Mouse (Mus musculus) C2C12 (cell line): Measurements from ENCODE around the gene Ptbp1. TPM values are rescaled to one million over a fixed set of nuclear protein-coding genes. Genes with fewer than 3 reads are reported as not detected.

Experiments
- H3K27me3 ChIP-seq: one replicate; pipeline ENCODE4 v1.6.1; 2011; ENCODE audit not compliant: control insufficient read depth, insufficient read depth, insufficient read length
- H3K36me3 ChIP-seq: one replicate; pipeline ENCODE4 v1.6.1; 2011; ENCODE audit not compliant: control insufficient read depth, insufficient read depth
- H3K4me3 ChIP-seq: one replicate; pipeline ENCODE4 v1.5.1; 2011; ENCODE audit warnings: mild to moderate bottlenecking, control low read depth; ENCODE audit not compliant: poor library complexity, insufficient read depth, severe bottlenecking
- H3K79me2 ChIP-seq: one replicate; pipeline ENCODE4 v1.6.1; 2011; ENCODE audit not compliant: control insufficient read depth, insufficient read depth
- H3K79me3 ChIP-seq: one replicate; pipeline ENCODE4 v1.6.1; 2011; ENCODE audit warnings: low read depth, control low read depth
- H3ac ChIP-seq: one replicate; pipeline ENCODE3; 2011; ENCODE audit warnings: low read depth; ENCODE audit not compliant: control insufficient read depth, insufficient read length
- CEBPB ChIP-seq: IDR thresholded peaks from one replicate; pipeline ENCODE4 v1.6.1; 2011; ENCODE audit warnings: low read depth, mild to moderate bottlenecking, control low read depth, moderate library complexity
- CTCF ChIP-seq: IDR thresholded peaks from one replicate; pipeline ENCODE4 v1.5.1; 2011; ENCODE audit not compliant: control insufficient read depth, insufficient read depth, insufficient read length
- FOSL1 ChIP-seq: IDR thresholded peaks from one replicate; pipeline ENCODE4 v1.8.0; 2011; ENCODE audit warnings: mild to moderate bottlenecking, low read length; ENCODE audit not compliant: poor library complexity, insufficient read depth, severe bottlenecking
- MAX ChIP-seq: IDR thresholded peaks from one replicate; pipeline ENCODE4 v1.6.1; 2011; ENCODE audit warnings: mild to moderate bottlenecking, control low read depth
- MYOD1 ChIP-seq: IDR thresholded peaks from one replicate; pipeline ENCODE4 v1.6.1; 2011; ENCODE audit warnings: low read depth; ENCODE audit not compliant: control insufficient read depth, insufficient read length
- MYOG ChIP-seq: IDR thresholded peaks from one replicate; pipeline ENCODE4 v1.6.1; 2011; ENCODE audit not compliant: control insufficient read depth, insufficient read length; ENCODE audit errors: extremely low read depth
- USF1 ChIP-seq: IDR thresholded peaks from one replicate; pipeline ENCODE4 v1.6.1; 2011; ENCODE audit warnings: low read depth, mild to moderate bottlenecking, control low read depth, moderate library complexity
- polyA plus RNA-seq: library from polyadenylated mRNA; unstranded; fragments of >200 nt; fragmentation: generic; extraction: Trizol; gene quantifications from one replicate; pipeline ENCODE4 v1.2.1, GENCODE M21; 2012; ENCODE audit warnings: missing spikeins

Gene Ptbp1
- polyA plus RNA-seq, 1 experiment = 345 TPM

GRCm38 (mm10) chr10:79853392-79853791 lies 835 bp upstream of the Ptbp1 start:
- peak overlapping the region; percentile 55 for H3K4me3 ChIP-seq
- no peaks in the 10 kb centered on the region for H3K27me3 ChIP-seq
- TF ChIP-seq FOSL1 (no peak), CEBPB (no peak), USF1 (no peak), CTCF (no peak), MAX (no peak), MYOD1 (no peak), MYOG (no peak)
- peaks cover 60% of the 10 kb centered on the region for H3K79me2 ChIP-seq
- H3K36me3 ChIP-seq = peaks cover 27% of the 10 kb centered on the region
- H3K79me3 ChIP-seq = peaks cover 46% of the 10 kb centered on the region
- H3ac ChIP-seq = peak overlapping the region; percentile 85

GRCm38 (mm10) chr10:79854801-79855541 lies 744 bp downstream of the Ptbp1 start:
- Histone ChIP-seq H3K79me3 (peaks cover 62% of the 10 kb centered on the region), H3K4me3 (peak overlapping the region; percentile 87), H3ac (peak overlapping the region; percentile 93), H3K27me3 (no peaks in the 10 kb centered on the region), H3K79me2 (peaks cover 75% of the 10 kb centered on the region), H3K36me3 (peaks cover 43% of the 10 kb centered on the region)
- no peak for TF ChIP-seq CTCF
- TF ChIP-seq FOSL1 = no peak
- no peak for TF ChIP-seq MYOG
- no peak for TF ChIP-seq MAX
- TF ChIP-seq CEBPB = no peak
- TF ChIP-seq USF1 = no peak
- TF ChIP-seq MYOD1 = no peak

- TF ChIP-seq CTCF = no peak
- no peak for TF ChIP-seq MYOD1
- TF ChIP-seq USF1 = no peak
- Histone ChIP-seq H3ac (peak overlapping the region; percentile 93), H3K36me3 (peaks cover 50% of the 10 kb centered on the region)
Measured at GRCm38 (mm10) chr10:79855558-79856184, 1.4 kb downstream of the Ptbp1 start.

GRCm38 (mm10) chr10:79856280-79856679 lies 2.1 kb downstream of the Ptbp1 start:
- Histone ChIP-seq H3K36me3 (peaks cover 56% of the 10 kb centered on the region), H3ac (peak overlapping the region; percentile 81), H3K79me2 (peaks cover 88% of the 10 kb centered on the region), H3K79me3 (peaks cover 71% of the 10 kb centered on the region), H3K4me3 (peak overlapping the region; percentile 87), H3K27me3 (no peaks in the 10 kb centered on the region)
- no peak for TF ChIP-seq CEBPB

More at GRCm38 (mm10) chr10:79855558-79856184, 1.4 kb downstream of the Ptbp1 start:
- Histone ChIP-seq H3K27me3 (no peaks in the 10 kb centered on the region), H3K79me2 (peaks cover 82% of the 10 kb centered on the region), H3K4me3 (peak overlapping the region; percentile 87), H3K79me3 (peaks cover 69% of the 10 kb centered on the region)

GRCm38 (mm10) chr10:79856704-79857451 lies 2.7 kb downstream of the Ptbp1 start:
- H3K79me3 ChIP-seq = peaks cover 76% of the 10 kb centered on the region
- peak overlapping the region; percentile 81 for H3ac ChIP-seq
- H3K79me2 ChIP-seq = peaks cover 88% of the 10 kb centered on the region
- H3K27me3 ChIP-seq = no peaks in the 10 kb centered on the region
- H3K4me3 ChIP-seq = peak overlapping the region; percentile 87
- no peak for TF ChIP-seq USF1
- no peak for TF ChIP-seq CTCF
- H3K36me3 ChIP-seq = peaks cover 62% of the 10 kb centered on the region

- no peaks in the 10 kb centered on the region for H3K27me3 ChIP-seq
- H3K4me3 ChIP-seq = peak overlapping the region; percentile 87
- peaks cover 75% of the 10 kb centered on the region for H3K79me3 ChIP-seq
- peaks cover 68% of the 10 kb centered on the region for H3K36me3 ChIP-seq
- peak overlapping the region; percentile 81 for H3ac ChIP-seq
- peaks cover 88% of the 10 kb centered on the region for H3K79me2 ChIP-seq
- TF ChIP-seq MYOG = no peak
Measured at GRCm38 (mm10) chr10:79857452-79857811, 3.2 kb downstream of the Ptbp1 start.
